Mouse (Mus musculus) hindbrain, embryonic 13.5 days (tissue): ENCODE measurements at regions not wholly inside any gene's neighbourhood (a gene's known extent, or its start where the extent isn't known, plus 50 kb on each side); places are given as distances from the start of the nearest gene placed in this dataset.

Source experiments
- ATAC-seq: fragments of 200-750 bp; cut with Nextera tagmentation; 2 replicates; pipeline ENCODE4 v1.8.0; 2017; ENCODE audit warnings: moderate TSS enrichment; ENCODE audit not compliant: low FRiP score
- H3K27ac ChIP-seq: fragments of 300-500 bp; sonication (generic); 2 replicates; pipeline ENCODE4 v1.5.1; 2015; ENCODE audit warnings: inconsistent platforms, mild to moderate bottlenecking, moderate library complexity
- H3K27me3 ChIP-seq: fragments of 300-500 bp; sonication (generic); 2 replicates; pipeline ENCODE4 v1.6.1; 2015; ENCODE audit warnings: mild to moderate bottlenecking, inconsistent platforms
- H3K36me3 ChIP-seq: fragments of 300-500 bp; sonication (generic); 2 replicates; pipeline ENCODE4 v1.6.1; 2015; ENCODE audit warnings: mild to moderate bottlenecking, inconsistent platforms
- H3K4me1 ChIP-seq: fragments of 300-500 bp; sonication (generic); replicated peaks from 2 replicates; pipeline ENCODE4 v1.6.1; 2015; ENCODE audit warnings: inconsistent platforms
- H3K4me2 ChIP-seq: fragments of 300-500 bp; sonication (generic); 2 replicates; pipeline ENCODE4 v1.6.1; 2015; ENCODE audit warnings: inconsistent platforms, mild to moderate bottlenecking, moderate library complexity
- H3K4me3 ChIP-seq: fragments of 300-500 bp; sonication (generic); 2 replicates; pipeline ENCODE4 v1.5.1; 2015; ENCODE audit warnings: mild to moderate bottlenecking, inconsistent platforms
- H3K9ac ChIP-seq: fragments of 300-500 bp; sonication (generic); 2 replicates; pipeline ENCODE4 v1.6.1; 2015; ENCODE audit warnings: mild to moderate bottlenecking, inconsistent platforms
- H3K9me3 ChIP-seq: fragments of 300-500 bp; sonication (generic); 2 replicates; pipeline ENCODE4 v1.6.1; 2016; ENCODE audit warnings: inconsistent platforms
- WGBS: fragments of 180-500 bp; shearing (Covaris S2); methylation state at CpG from one replicate; pipeline ENCODE4 v1.1.7; 2015; 5-methylcytosine and 5-hydroxymethylcytosine counted together

GRCm38 (mm10) chr3:103470586-103471400, 104.2 kb upstream of the Syt6 start:
- 87% methylated on average over 15 of the region's 15 CpGs for WGBS
- Histone ChIP-seq H3K36me3 (no peaks in the 10 kb centered on the region), H3K9me3 (no peaks in the 10 kb centered on the region), H3K9ac (no peak overlapping the region), H3K4me3 (no peak overlapping the region), H3K4me1 (0 out of 2 replicates have a peak, but pooled peaks cover 3% of the 10 kb centered on the region), H3K27me3 (no peaks in the 10 kb centered on the region), H3K27ac (no peak overlapping the region), H3K4me2 (no peak overlapping the region)
- ATAC-seq: no peak

GRCm38 (mm10) chr3:103472598-103472997, 102.4 kb upstream of the Syt6 start:
- H3K9me3 ChIP-seq: no peaks in the 10 kb centered on the region
- 86% methylated on average over 10 of the region's 10 CpGs for whole genome bisulfite sequencing
- H3K4me3 ChIP-seq: no peak overlapping the region
- H3K9ac ChIP-seq: no peak overlapping the region
- no peak overlapping the region for H3K27ac ChIP-seq
- no peaks in the 10 kb centered on the region for H3K27me3 ChIP-seq
- no peak for ATAC-seq
- H3K4me2 ChIP-seq: no peak overlapping the region
- H3K4me1 ChIP-seq: no peaks in the 10 kb centered on the region
- H3K36me3 ChIP-seq: no peaks in the 10 kb centered on the region

- H3K4me1 ChIP-seq: no peaks in the 10 kb centered on the region
These were observed 101.7 kb upstream of the Syt6 start for GRCm38 (mm10) chr3:103473336-103473735.

GRCm38 (mm10) chr3:103479845-103480543, 95.0 kb upstream of the Syt6 start:
- Histone ChIP-seq H3K36me3 (no peaks in the 10 kb centered on the region), H3K4me1 (no peaks in the 10 kb centered on the region), H3K9ac (no peak overlapping the region), H3K9me3 (no peaks in the 10 kb centered on the region), H3K27me3 (no peaks in the 10 kb centered on the region), H3K4me2 (no peak overlapping the region), H3K4me3 (no peak overlapping the region), H3K27ac (no peak overlapping the region)
- 80% methylated on average over 2 of the region's 2 CpGs for WGBS
- ATAC-seq: no peak

More at GRCm38 (mm10) chr3:103473336-103473735, 101.7 kb upstream of the Syt6 start:
- WGBS: 78% methylated on average over 2 of the region's 2 CpGs
- Histone ChIP-seq H3K4me2 (no peak overlapping the region), H3K9me3 (no peaks in the 10 kb centered on the region), H3K4me3 (no peak overlapping the region), H3K27me3 (no peaks in the 10 kb centered on the region), H3K9ac (no peak overlapping the region), H3K27ac (no peak overlapping the region), H3K36me3 (no peaks in the 10 kb centered on the region)
- ATAC-seq: no peak

- no peaks in the 10 kb centered on the region for H3K9me3 ChIP-seq
- 86% methylated on average over 7 of the region's 7 CpGs for whole genome bisulfite sequencing
- H3K36me3 ChIP-seq: no peaks in the 10 kb centered on the region
- no peak overlapping the region for H3K27ac ChIP-seq
- no peak overlapping the region for H3K9ac ChIP-seq
- no peak overlapping the region for H3K4me2 ChIP-seq
- H3K4me3 ChIP-seq: no peak overlapping the region
- ATAC-seq: no peak
- H3K27me3 ChIP-seq: no peaks in the 10 kb centered on the region
- H3K4me1 ChIP-seq: no peaks in the 10 kb centered on the region
These were observed 94.4 kb upstream of the Syt6 start for GRCm38 (mm10) chr3:103480676-103481075.

GRCm38 (mm10) chr3:103483316-103483715, 91.7 kb upstream of the Syt6 start:
- Histone ChIP-seq H3K4me1 (no peaks in the 10 kb centered on the region), H3K27me3 (no peaks in the 10 kb centered on the region), H3K36me3 (no peaks in the 10 kb centered on the region), H3K4me2 (no peak overlapping the region), H3K9ac (no peak overlapping the region), H3K27ac (no peak overlapping the region), H3K9me3 (no peaks in the 10 kb centered on the region), H3K4me3 (no peak overlapping the region)
- 92% methylated on average over 2 of the region's 2 CpGs for WGBS
- no peak for ATAC-seq

GRCm38 (mm10) chr3:103483762-103484161, 91.3 kb upstream of the Syt6 start:
- ATAC-seq: no peak
- H3K9ac ChIP-seq: no peak overlapping the region
- 76% methylated on average over 3 of the region's 3 CpGs for WGBS
- no peaks in the 10 kb centered on the region for H3K4me1 ChIP-seq
- no peak overlapping the region for H3K4me2 ChIP-seq
- H3K27me3 ChIP-seq: no peaks in the 10 kb centered on the region
- H3K36me3 ChIP-seq: no peaks in the 10 kb centered on the region
- no peak overlapping the region for H3K4me3 ChIP-seq
- H3K27ac ChIP-seq: no peak overlapping the region
- H3K9me3 ChIP-seq: no peaks in the 10 kb centered on the region

GRCm38 (mm10) chr3:103489786-103490185, 85.2 kb upstream of the Syt6 start:
- WGBS: 85% methylated on average over 4 of the region's 4 CpGs
- H3K4me1 ChIP-seq: no peaks in the 10 kb centered on the region
- H3K9ac ChIP-seq: no peak overlapping the region
- no peak overlapping the region for H3K27ac ChIP-seq
- no peak overlapping the region for H3K4me3 ChIP-seq
- no peaks in the 10 kb centered on the region for H3K36me3 ChIP-seq
- no peak overlapping the region for H3K4me2 ChIP-seq
- no peaks in the 10 kb centered on the region for H3K9me3 ChIP-seq
- no peak for ATAC-seq
- H3K27me3 ChIP-seq: no peaks in the 10 kb centered on the region

GRCm38 (mm10) chr3:103490966-103491365, 84.1 kb upstream of the Syt6 start:
- Histone ChIP-seq H3K27ac (no peak overlapping the region), H3K36me3 (no peaks in the 10 kb centered on the region), H3K4me3 (no peak overlapping the region), H3K27me3 (no peaks in the 10 kb centered on the region), H3K9me3 (no peaks in the 10 kb centered on the region), H3K4me2 (no peak overlapping the region), H3K4me1 (no peaks in the 10 kb centered on the region), H3K9ac (no peak overlapping the region)
- ATAC-seq: no peak
- WGBS: 89% methylated on average over 4 of the region's 4 CpGs

GRCm38 (mm10) chr3:103492211-103492610, 82.8 kb upstream of the Syt6 start:
- Histone ChIP-seq H3K9me3 (no peaks in the 10 kb centered on the region), H3K27ac (no peak overlapping the region), H3K27me3 (no peaks in the 10 kb centered on the region), H3K9ac (no peak overlapping the region), H3K4me1 (0 out of 2 replicates have a peak, but pooled peaks cover 3% of the 10 kb centered on the region), H3K36me3 (no peaks in the 10 kb centered on the region), H3K4me2 (no peak overlapping the region), H3K4me3 (no peak overlapping the region)
- no peak for ATAC-seq
- 87% methylated on average over 3 of the region's 3 CpGs for WGBS

GRCm38 (mm10) chr3:103493623-103494022, 81.4 kb upstream of the Syt6 start:
- Histone ChIP-seq H3K36me3 (no peaks in the 10 kb centered on the region), H3K27ac (no peak overlapping the region), H3K4me1 (0 out of 2 replicates have a peak, but pooled peaks cover 3% of the 10 kb centered on the region), H3K4me3 (no peak overlapping the region), H3K4me2 (no peak overlapping the region), H3K9ac (no peak overlapping the region), H3K9me3 (no peaks in the 10 kb centered on the region), H3K27me3 (no peaks in the 10 kb centered on the region)
- WGBS: 97% methylated on average over 1 of the region's 1 CpGs
- ATAC-seq: no peak

- no peaks in the 10 kb centered on the region for H3K27me3 ChIP-seq
- WGBS: 89% methylated on average over 3 of the region's 3 CpGs
- H3K4me1 ChIP-seq: 0 out of 2 replicates have a peak, but pooled peaks cover 3% of the 10 kb centered on the region
- no peak overlapping the region for H3K27ac ChIP-seq
- no peak for ATAC-seq
- H3K4me3 ChIP-seq: no peak overlapping the region
- no peaks in the 10 kb centered on the region for H3K36me3 ChIP-seq
- H3K9me3 ChIP-seq: no peaks in the 10 kb centered on the region
- no peak overlapping the region for H3K4me2 ChIP-seq
- no peak overlapping the region for H3K9ac ChIP-seq
These were observed 81.0 kb upstream of the Syt6 start for GRCm38 (mm10) chr3:103494043-103494442.
